Mouse (Mus musculus) cerebellum, adult 2 months (tissue): ENCODE data around the gene Atxn7l1.

Experiments used
- CTCF ChIP-seq: fragments of 200-500 bp; IDR thresholded peaks from 2 replicates; pipeline ENCODE4 v1.5.1; 2011; ENCODE audit warnings: low read depth, mild to moderate bottlenecking, control low read depth, low read length, moderate library complexity, borderline replicate concordance; ENCODE audit not compliant: insufficient read depth
- POLR2A ChIP-seq: fragments of 200-500 bp; IDR thresholded peaks from 2 replicates; pipeline ENCODE4 v1.6.1; 2011; ENCODE audit warnings: low read length, control low read depth, borderline replicate concordance; ENCODE audit not compliant: insufficient read depth

- TF ChIP-seq POLR2A (no peak), CTCF (no peak)
Observed at GRCm38 (mm10) chr12:33250197-33250596, 102.7 kb downstream of the Atxn7l1 start.
